Mouse (Mus musculus): ENCODE results near the gene Ftsj3. TPM values are rescaled to one million over a fixed set of nuclear protein-coding genes. Genes with fewer than 3 reads are reported as not detected.
A peak's percentile ranks its signal among the peaks of the same experiment; 100 is the strongest.

The Ftsj3 gene
- polyA plus RNA-seq, 1 experiment, result 11.7 TPM

GRCm38 (mm10) chr11:106268326-106269059 is 12.6 kb upstream of the Ftsj3 start:
- DNase-seq, result peak; percentile 87
- WGBS, result 39% methylated on average over 8 of the region's 8 CpGs

GRCm38 (mm10) chr11:106267871-106268270 is 12.0 kb upstream of the Ftsj3 start:
- H3K27ac ChIP-seq (ENCODE audit: insufficient read depth, low read depth, low read length), result peak overlapping the region; percentile 73; the same call in 1 of the 2 replicates
- 75% methylated on average over 5 of the region's 5 CpGs for WGBS
- no peak for DNase-seq
- H3K4me1 ChIP-seq (ENCODE audit: control insufficient read depth, insufficient read depth, low read length), result peaks cover 39% of the 10 kb centered on the region
- peaks cover 11% of the 10 kb centered on the region for H3K36me3 ChIP-seq (ENCODE audit: control insufficient read depth, insufficient read depth, low read length)
- H3K4me3 ChIP-seq (ENCODE audit: insufficient read depth, low read depth, low read length), result no peak overlapping the region
- TF ChIP-seq POLR2A (IDR thresholded peaks at IDR 0.05; ENCODE audit: low read depth, low read length) (no peak), CTCF (conservative IDR thresholded peaks at IDR 0.05; ENCODE audit: insufficient read depth, insufficient read length, low read depth, low read length) (no peak)
- H3K27me3 ChIP-seq (replicated peaks; ENCODE audit: control insufficient read depth, insufficient read depth, low read length), result no peaks in the 10 kb centered on the region

More at GRCm38 (mm10) chr11:106268326-106269059, 12.6 kb upstream of the Ftsj3 start:
- Histone ChIP-seq H3K4me1 (ENCODE audit: control insufficient read depth, insufficient read depth, low read length) (peaks cover 39% of the 10 kb centered on the region), H3K36me3 (ENCODE audit: control insufficient read depth, insufficient read depth, low read length) (peaks cover 11% of the 10 kb centered on the region), H3K4me3 (ENCODE audit: insufficient read depth, low read depth, low read length) (no peak overlapping the region), H3K27me3 (replicated peaks; ENCODE audit: control insufficient read depth, insufficient read depth, low read length) (no peaks in the 10 kb centered on the region), H3K27ac (ENCODE audit: insufficient read depth, low read depth, low read length) (peak overlapping the region; percentile 61)
- TF ChIP-seq POLR2A (IDR thresholded peaks at IDR 0.05; ENCODE audit: low read depth, low read length) (no peak), CTCF (conservative IDR thresholded peaks at IDR 0.05; ENCODE audit: insufficient read depth, insufficient read length, low read depth, low read length) (no peak)

- no peaks in the 10 kb centered on the region for H3K27me3 ChIP-seq (replicated peaks; ENCODE audit: control insufficient read depth, insufficient read depth, low read length)
- peak; percentile 80 for DNase-seq
- WGBS, result 56% methylated on average over 15 of the region's 15 CpGs
- TF ChIP-seq CTCF (conservative IDR thresholded peaks at IDR 0.05; ENCODE audit: insufficient read depth, insufficient read length, low read depth, low read length) (no peak), POLR2A (IDR thresholded peaks at IDR 0.05; ENCODE audit: low read depth, low read length) (no peak)
- no peak overlapping the region for H3K4me3 ChIP-seq (ENCODE audit: insufficient read depth, low read depth, low read length)
- peak overlapping the region; percentile 73; the same call in 1 of the 2 replicates for H3K27ac ChIP-seq (ENCODE audit: insufficient read depth, low read depth, low read length)
- H3K36me3 ChIP-seq (ENCODE audit: control insufficient read depth, insufficient read depth, low read length), result peaks cover 12% of the 10 kb centered on the region
- H3K4me1 ChIP-seq (ENCODE audit: control insufficient read depth, insufficient read depth, low read length), result peaks cover 39% of the 10 kb centered on the region
These were observed 11.5 kb upstream of the Ftsj3 start for GRCm38 (mm10) chr11:106267311-106267852.

- no peak for DNase-seq
- TF ChIP-seq CTCF (conservative IDR thresholded peaks at IDR 0.05; ENCODE audit: insufficient read depth, insufficient read length, low read depth, low read length) (no peak), POLR2A (IDR thresholded peaks at IDR 0.05; ENCODE audit: low read depth, low read length) (no peak)
- H3K4me3 ChIP-seq (ENCODE audit: insufficient read depth, low read depth, low read length), result no peak overlapping the region
- 92% methylated on average over 10 of the region's 10 CpGs for WGBS
- H3K36me3 ChIP-seq (ENCODE audit: control insufficient read depth, insufficient read depth, low read length), result peaks cover 12% of the 10 kb centered on the region
- no peak overlapping the region for H3K27ac ChIP-seq (ENCODE audit: insufficient read depth, low read depth, low read length)
- H3K4me1 ChIP-seq (ENCODE audit: control insufficient read depth, insufficient read depth, low read length), result peaks cover 36% of the 10 kb centered on the region
- H3K27me3 ChIP-seq (replicated peaks; ENCODE audit: control insufficient read depth, insufficient read depth, low read length), result no peaks in the 10 kb centered on the region
These were observed 10.6 kb upstream of the Ftsj3 start for GRCm38 (mm10) chr11:106266431-106266830.

GRCm38 (mm10) chr11:106265570-106265969 is 9.7 kb upstream of the Ftsj3 start:
- Histone ChIP-seq H3K4me3 (ENCODE audit: insufficient read depth, low read depth, low read length) (no peak overlapping the region), H3K36me3 (ENCODE audit: control insufficient read depth, insufficient read depth, low read length) (peaks cover 12% of the 10 kb centered on the region), H3K27me3 (replicated peaks; ENCODE audit: control insufficient read depth, insufficient read depth, low read length) (no peaks in the 10 kb centered on the region), H3K27ac (ENCODE audit: insufficient read depth, low read depth, low read length) (no peak overlapping the region), H3K4me1 (ENCODE audit: control insufficient read depth, insufficient read depth, low read length) (peaks cover 31% of the 10 kb centered on the region)
- DNase-seq, result no peak
- TF ChIP-seq CTCF (conservative IDR thresholded peaks at IDR 0.05; ENCODE audit: insufficient read depth, insufficient read length, low read depth, low read length) (no peak), POLR2A (IDR thresholded peaks at IDR 0.05; ENCODE audit: low read depth, low read length) (no peak)
- 80% methylated on average over 4 of the region's 4 CpGs for WGBS

GRCm38 (mm10) chr11:106264988-106265387 is 9.1 kb upstream of the Ftsj3 start:
- no peak for DNase-seq
- H3K36me3 ChIP-seq (ENCODE audit: control insufficient read depth, insufficient read depth, low read length), result peaks cover 12% of the 10 kb centered on the region
- no peak overlapping the region for H3K27ac ChIP-seq (ENCODE audit: insufficient read depth, low read depth, low read length)
- H3K4me3 ChIP-seq (ENCODE audit: insufficient read depth, low read depth, low read length), result no peak overlapping the region
- 88% methylated on average over 15 of the region's 15 CpGs for WGBS
- no peaks in the 10 kb centered on the region for H3K27me3 ChIP-seq (replicated peaks; ENCODE audit: control insufficient read depth, insufficient read depth, low read length)
- TF ChIP-seq POLR2A (IDR thresholded peaks at IDR 0.05; ENCODE audit: low read depth, low read length) (no peak), CTCF (conservative IDR thresholded peaks at IDR 0.05; ENCODE audit: insufficient read depth, insufficient read length, low read depth, low read length) (no peak)
- peaks cover 25% of the 10 kb centered on the region for H3K4me1 ChIP-seq (ENCODE audit: control insufficient read depth, insufficient read depth, low read length)

GRCm38 (mm10) chr11:106263963-106264362 is 8.1 kb upstream of the Ftsj3 start:
- H3K36me3 ChIP-seq (ENCODE audit: control insufficient read depth, insufficient read depth, low read length), result peaks cover 12% of the 10 kb centered on the region
- TF ChIP-seq CTCF (conservative IDR thresholded peaks at IDR 0.05; ENCODE audit: insufficient read depth, insufficient read length, low read depth, low read length), result no peak
- no peak for TF ChIP-seq POLR2A (IDR thresholded peaks at IDR 0.05; ENCODE audit: low read depth, low read length)
- H3K27ac ChIP-seq (ENCODE audit: insufficient read depth, low read depth, low read length), result no peak overlapping the region
- DNase-seq, result no peak
- H3K4me1 ChIP-seq (ENCODE audit: control insufficient read depth, insufficient read depth, low read length), result peaks cover 20% of the 10 kb centered on the region
- no peak overlapping the region for H3K4me3 ChIP-seq (ENCODE audit: insufficient read depth, low read depth, low read length)
- H3K27me3 ChIP-seq (replicated peaks; ENCODE audit: control insufficient read depth, insufficient read depth, low read length), result no peaks in the 10 kb centered on the region
- WGBS, result 79% methylated on average over 9 of the region's 9 CpGs
